Mouse (Mus musculus) forebrain, embryonic 10.5 days (tissue): Measurements from ENCODE around the gene Hap1. TPM values are rescaled to one million over a fixed set of nuclear protein-coding genes. Genes with fewer than 3 reads are reported as not detected.
A peak's percentile ranks its signal among the peaks of the same experiment; 100 is the strongest.
"Not testable (repeated sequence)": the region's sequence is repeated elsewhere in the genome, so short reads cannot be mapped to it uniquely, and the experiment has no call there.

Experiments
- DNase-seq: peaks from one replicate; pipeline ENCODE4 v3.0.0-alpha.2; 2017; ENCODE audit warnings: low spot score; ENCODE audit errors: extremely low spot score
- H3K27ac ChIP-seq: fragments of 300-500 bp; sonication (generic); 2 replicates; pipeline ENCODE4 v1.5.1; 2016; ENCODE audit warnings: mild to moderate bottlenecking
- H3K27me3 ChIP-seq: fragments of 300-500 bp; sonication (generic); 2 replicates; pipeline ENCODE4 v1.6.1; 2016; ENCODE audit warnings: mild to moderate bottlenecking; ENCODE audit not compliant: poor library complexity, severe bottlenecking
- H3K36me3 ChIP-seq: fragments of 300-500 bp; sonication (generic); replicated peaks from 2 replicates; pipeline ENCODE4 v1.6.1; 2016; ENCODE audit warnings: mild to moderate bottlenecking, moderate library complexity
- H3K4me1 ChIP-seq: fragments of 300-500 bp; sonication (generic); 2 replicates; pipeline ENCODE4 v1.6.1; 2016
- H3K4me3 ChIP-seq: fragments of 300-500 bp; sonication (generic); 2 replicates; pipeline ENCODE4 v1.5.1; 2016; ENCODE audit warnings: mild to moderate bottlenecking, moderate library complexity
- H3K9me3 ChIP-seq: fragments of 300-500 bp; sonication (generic); 2 replicates; pipeline ENCODE4 v1.6.1; 2016; ENCODE audit warnings: mild to moderate bottlenecking, moderate library complexity
- WGBS: fragments of 180-500 bp; shearing (Covaris S2); methylation state at CpG from one replicate; pipeline ENCODE4 v1.1.7; 2016; 5-methylcytosine and 5-hydroxymethylcytosine counted together
- polyA plus RNA-seq: library from polyadenylated mRNA; unstranded; fragments of >200 nt; fragmentation: Nextera tagmentation; extraction: Ambion mirVana; gene quantifications from 2 replicates; pipeline ENCODE4 v1.2.1, GENCODE M21; 2016

Hap1 gene
- polyA plus RNA-seq, 1 experiment from 2014 or later = 46.7 TPM

DNA sequence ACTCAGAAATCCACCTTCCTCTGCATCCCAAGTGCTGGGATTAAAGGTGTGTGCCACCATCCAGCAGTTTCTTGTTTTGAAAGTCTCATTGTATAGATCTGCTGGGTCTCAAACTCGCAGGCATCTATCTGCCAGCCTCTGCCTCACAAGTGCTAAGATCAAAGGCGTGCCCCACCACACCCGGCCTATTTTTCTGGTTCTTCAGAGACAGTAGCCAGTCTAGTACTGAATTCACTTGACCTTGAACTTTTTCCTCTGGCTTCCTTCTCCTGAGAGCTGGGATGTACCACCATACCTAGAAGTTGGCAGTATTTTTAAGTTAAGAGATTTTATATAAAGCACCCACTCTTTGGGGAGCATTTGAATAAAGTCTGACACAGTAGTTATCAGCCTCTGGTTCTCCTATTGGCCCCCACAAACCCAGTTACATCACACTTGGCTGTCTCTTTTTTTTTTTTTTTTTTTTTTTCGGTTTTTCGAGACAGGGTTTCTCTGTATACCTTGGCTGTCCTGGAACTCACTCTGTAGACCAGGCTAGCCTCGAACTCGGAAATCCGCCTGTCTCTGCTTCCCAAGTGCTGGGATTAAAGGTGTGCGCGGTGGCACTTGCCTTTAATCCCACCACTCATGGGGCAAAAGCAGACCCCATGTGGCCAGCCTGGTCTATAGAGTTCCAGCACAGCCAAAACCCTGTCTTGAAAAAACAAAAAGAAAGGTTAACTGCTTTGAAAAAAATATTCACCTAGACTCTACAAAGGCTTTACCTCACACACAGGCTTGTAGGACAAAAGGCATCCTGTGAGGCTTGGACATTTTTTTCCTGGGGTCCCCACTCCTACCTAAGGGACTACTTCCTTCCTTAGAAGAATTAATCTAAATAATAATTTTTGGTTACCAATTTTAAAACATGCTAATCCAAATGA is 37.1 kb downstream of the Hap1 start:
- no peaks in the 10 kb centered on the region for H3K9me3 ChIP-seq
- WGBS = 91% methylated on average over 10 of the region's 10 CpGs
- H3K27me3 ChIP-seq = no peaks in the 10 kb centered on the region
- peaks cover 28% of the 10 kb centered on the region for H3K36me3 ChIP-seq
- no peak for DNase-seq
- peaks cover 11% of the 10 kb centered on the region for H3K4me1 ChIP-seq
- H3K4me3 ChIP-seq = peak overlapping the region; percentile 65
- peak overlapping the region; percentile 96 for H3K27ac ChIP-seq

GRCm38 (mm10) chr11:100317826-100318380 is 38.0 kb downstream of the Hap1 start:
- H3K36me3 ChIP-seq = peaks cover 26% of the 10 kb centered on the region
- H3K4me3 ChIP-seq = no peak overlapping the region
- no peaks in the 10 kb centered on the region for H3K27me3 ChIP-seq
- H3K4me1 ChIP-seq = peaks cover 11% of the 10 kb centered on the region
- H3K9me3 ChIP-seq = no peaks in the 10 kb centered on the region
- H3K27ac ChIP-seq = no peak overlapping the region
- WGBS = 84% methylated on average over 6 of the region's 6 CpGs
- DNase-seq = no peak

- no peak overlapping the region for H3K27ac ChIP-seq
- no peaks in the 10 kb centered on the region for H3K27me3 ChIP-seq
- no peak overlapping the region for H3K4me3 ChIP-seq
- peaks cover 2% of the 10 kb centered on the region; the same call in 1 of the 2 replicates for H3K36me3 ChIP-seq
- peaks cover 15% of the 10 kb centered on the region for H3K4me1 ChIP-seq
- H3K9me3 ChIP-seq = no peaks in the 10 kb centered on the region
- no peak for DNase-seq
- 93% methylated on average over 5 of the region's 5 CpGs for WGBS
These were observed 40.5 kb downstream of the Hap1 start for GRCm38 (mm10) chr11:100315439-100315838.

DNA sequence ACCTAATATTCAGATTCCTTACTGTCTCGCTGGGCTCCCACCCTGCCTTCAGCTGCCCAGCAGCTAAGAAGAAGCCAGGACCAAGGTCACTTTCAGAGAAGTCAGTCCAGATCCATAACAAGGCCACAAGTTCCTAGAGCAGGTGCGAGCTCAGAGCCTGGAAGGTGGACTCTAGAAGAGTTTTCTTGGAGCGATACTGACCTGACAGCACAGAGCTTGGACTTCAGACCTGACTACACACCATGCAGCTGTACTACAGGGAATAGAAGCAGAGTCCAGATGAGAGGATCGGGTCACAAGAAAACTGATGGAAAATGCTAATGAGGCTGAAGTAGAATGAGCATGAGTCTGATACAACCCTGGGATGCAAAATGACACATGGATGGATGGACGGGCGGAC is 42.5 kb downstream of the Hap1 start:
- no peak overlapping the region for H3K27ac ChIP-seq
- no peaks in the 10 kb centered on the region for H3K36me3 ChIP-seq
- peaks cover 8% of the 10 kb centered on the region for H3K4me1 ChIP-seq
- H3K27me3 ChIP-seq = no peaks in the 10 kb centered on the region
- no peaks in the 10 kb centered on the region for H3K9me3 ChIP-seq
- WGBS = 93% methylated on average over 6 of the region's 6 CpGs
- DNase-seq = no peak
- H3K4me3 ChIP-seq = no peak overlapping the region

DNA sequence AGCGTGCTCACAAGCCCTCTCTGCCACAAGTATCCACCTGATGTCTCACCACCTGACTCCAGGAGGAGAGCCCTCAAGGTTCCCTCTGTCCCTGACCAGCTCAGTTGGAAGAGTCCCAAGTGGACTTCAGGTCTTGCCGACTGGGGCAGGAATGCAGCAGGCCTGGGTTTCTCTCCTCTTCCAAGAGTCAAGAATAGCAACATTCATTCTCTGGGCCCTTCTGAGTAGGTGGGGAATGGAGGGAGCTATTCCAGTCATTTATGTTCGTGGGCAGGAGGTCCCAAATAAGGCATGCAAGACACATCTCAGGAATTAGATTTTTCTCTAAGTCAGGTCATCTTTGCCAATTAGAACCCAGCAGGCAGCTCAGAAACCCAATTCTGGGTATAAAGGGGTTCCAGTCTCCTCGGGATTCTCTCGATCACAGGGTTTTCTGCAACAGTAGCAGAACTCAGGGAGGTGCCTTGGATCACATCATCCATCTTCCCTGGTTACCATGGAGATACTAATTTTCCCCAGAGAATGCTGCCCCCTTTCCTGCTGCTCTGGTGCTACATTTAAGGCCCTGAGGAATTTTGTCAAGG is 43.7 kb downstream of the Hap1 start:
- H3K36me3 ChIP-seq = no peaks in the 10 kb centered on the region
- H3K4me3 ChIP-seq = no peak overlapping the region
- DNase-seq = no peak
- WGBS = 51% methylated on average over 5 of the region's 5 CpGs
- H3K27me3 ChIP-seq = no peaks in the 10 kb centered on the region
- no peaks in the 10 kb centered on the region for H3K9me3 ChIP-seq
- peaks cover 8% of the 10 kb centered on the region for H3K4me1 ChIP-seq
- no peak overlapping the region for H3K27ac ChIP-seq

DNA sequence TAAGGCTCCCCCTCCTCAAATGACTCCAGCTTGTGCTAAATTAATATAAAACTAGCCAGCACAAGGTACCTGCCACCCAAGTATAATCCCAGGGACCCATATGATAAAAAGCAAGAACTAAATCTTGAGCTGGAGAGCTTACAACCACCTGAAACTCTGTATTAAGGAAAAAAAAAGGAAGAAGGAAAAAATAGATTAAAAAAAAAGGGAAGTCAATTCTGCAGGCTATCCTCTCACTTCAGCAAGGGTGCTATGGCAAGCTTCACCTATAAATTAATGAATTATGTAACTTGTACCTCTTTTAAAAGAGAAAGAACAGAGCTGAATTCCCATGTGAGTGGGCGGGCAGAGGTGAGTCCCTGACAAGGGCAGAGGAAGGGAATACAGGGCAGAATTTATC is 44.3 kb downstream of the Hap1 start:
- Histone ChIP-seq H3K4me3 (no peak overlapping the region), H3K36me3 (no peaks in the 10 kb centered on the region), H3K27me3 (no peaks in the 10 kb centered on the region), H3K4me1 (peaks cover 8% of the 10 kb centered on the region), H3K27ac (no peak overlapping the region), H3K9me3 (no peaks in the 10 kb centered on the region)
- no peak for DNase-seq
- WGBS = 77% methylated on average over 1 of the region's 1 CpGs

DNA sequence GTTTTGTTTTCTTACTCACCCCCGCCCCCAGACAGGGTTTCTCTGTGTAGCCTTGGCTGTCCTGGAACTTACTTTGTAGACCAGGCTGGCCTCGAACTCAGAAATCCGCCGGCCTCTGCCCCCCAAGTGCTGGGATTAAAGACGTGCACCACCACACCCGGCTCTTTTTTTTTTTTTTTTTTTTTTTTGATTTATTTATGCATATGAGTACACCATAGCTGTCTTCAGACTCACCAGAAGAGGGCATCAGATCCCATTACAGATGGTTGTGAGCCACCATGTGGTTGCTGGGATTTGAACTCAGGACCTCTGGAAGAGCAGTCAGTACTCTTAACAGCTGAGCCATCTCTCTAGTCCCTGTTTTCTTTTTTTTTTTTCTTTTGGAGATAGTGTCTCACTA is 47.3 kb downstream of the Hap1 start:
- not testable (repeated sequence) for DNase-seq, H3K4me3 ChIP-seq, H3K27me3 ChIP-seq, H3K9me3 ChIP-seq, H3K27ac ChIP-seq, H3K36me3 ChIP-seq, H3K4me1 ChIP-seq
- 82% methylated on average over 6 of the region's 6 CpGs for WGBS

DNA sequence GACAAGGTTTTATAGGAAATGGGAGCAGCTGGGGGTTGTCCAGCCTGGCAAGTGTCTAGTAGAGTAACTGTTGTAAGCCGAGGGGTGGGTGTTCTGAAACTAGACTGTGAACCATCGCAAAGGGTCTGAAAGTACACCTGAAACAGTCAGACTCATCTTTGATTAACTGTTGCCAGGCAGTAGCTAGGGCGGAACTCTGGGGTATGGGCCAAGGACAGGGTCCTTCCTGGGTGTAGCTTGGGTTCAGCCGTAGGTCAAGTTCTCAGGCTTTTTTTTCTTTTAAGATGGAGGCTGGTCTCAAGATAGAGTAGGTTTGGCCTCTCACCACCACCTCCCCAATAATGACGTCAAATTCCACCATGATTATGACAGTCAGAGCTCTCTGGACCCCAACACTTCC is 48.0 kb downstream of the Hap1 start:
- H3K4me3 ChIP-seq = no peak overlapping the region
- H3K36me3 ChIP-seq = no peaks in the 10 kb centered on the region
- no peak for DNase-seq
- H3K4me1 ChIP-seq = peaks cover 8% of the 10 kb centered on the region
- WGBS = 93% methylated on average over 5 of the region's 5 CpGs
- no peak overlapping the region for H3K27ac ChIP-seq
- no peaks in the 10 kb centered on the region for H3K9me3 ChIP-seq
- H3K27me3 ChIP-seq = no peaks in the 10 kb centered on the region

- 88% methylated on average over 5 of the region's 5 CpGs for WGBS
- Histone ChIP-seq H3K36me3 (no peaks in the 10 kb centered on the region), H3K4me3 (no peak overlapping the region), H3K4me1 (peaks cover 6% of the 10 kb centered on the region), H3K27ac (no peak overlapping the region), H3K9me3 (no peaks in the 10 kb centered on the region), H3K27me3 (peaks cover 11% of the 10 kb centered on the region; the same call in 1 of the 2 replicates)
- DNase-seq = no peak
These were observed 54.6 kb downstream of the Hap1 start for GRCm38 (mm10) chr11:100301292-100301691.

GRCm38 (mm10) chr11:100300293-100300692 is 55.6 kb downstream of the Hap1 start:
- Histone ChIP-seq H3K36me3 (no peaks in the 10 kb centered on the region), H3K27ac (no peak overlapping the region), H3K9me3 (no peaks in the 10 kb centered on the region), H3K4me3 (no peak overlapping the region), H3K4me1 (peaks cover 6% of the 10 kb centered on the region), H3K27me3 (peaks cover 11% of the 10 kb centered on the region; the same call in 1 of the 2 replicates)
- WGBS = 12% methylated on average over 5 of the region's 5 CpGs
- peak; percentile 74 for DNase-seq

- peak overlapping the region; percentile 28; the same call in 1 of the 2 replicates for H3K4me3 ChIP-seq
- WGBS = 21% methylated on average over 18 of the region's 18 CpGs
These were observed 57.5 kb downstream of the Hap1 start for GRCm38 (mm10) chr11:100298274-100299036.

DNA sequence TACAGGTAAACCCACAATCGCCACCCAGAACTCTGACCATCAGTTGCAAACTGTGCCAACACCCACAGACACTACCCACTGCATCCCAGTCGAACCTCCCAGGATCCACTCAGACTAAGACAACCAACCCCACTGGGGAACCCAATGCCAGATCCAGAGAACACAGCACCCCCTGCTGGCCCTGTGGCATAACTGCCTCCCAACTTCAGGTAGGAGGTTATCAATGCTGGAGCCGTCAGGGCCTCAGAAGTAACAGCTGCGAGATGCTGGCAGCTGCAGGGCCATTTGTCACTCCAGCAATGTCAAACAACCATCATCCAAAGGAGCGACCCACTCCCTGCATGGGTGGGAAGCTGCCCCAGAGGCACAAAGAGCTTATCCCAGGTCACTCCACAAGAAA is 58.1 kb downstream of the Hap1 start:
- peak overlapping the region; percentile 28; the same call in 1 of the 2 replicates for H3K4me3 ChIP-seq
- no peaks in the 10 kb centered on the region for H3K36me3 ChIP-seq
- H3K27me3 ChIP-seq = peaks cover 11% of the 10 kb centered on the region; the same call in 1 of the 2 replicates
- H3K4me1 ChIP-seq = peaks cover 16% of the 10 kb centered on the region
- WGBS = 42% methylated on average over 5 of the region's 5 CpGs
- DNase-seq = no peak
- H3K9me3 ChIP-seq = no peaks in the 10 kb centered on the region
- no peak overlapping the region for H3K27ac ChIP-seq

More at GRCm38 (mm10) chr11:100298274-100299036, 57.5 kb downstream of the Hap1 start:
- Histone ChIP-seq H3K9me3 (no peaks in the 10 kb centered on the region), H3K27me3 (peaks cover 11% of the 10 kb centered on the region; the same call in 1 of the 2 replicates), H3K27ac (no peak overlapping the region), H3K36me3 (no peaks in the 10 kb centered on the region), H3K4me1 (peaks cover 12% of the 10 kb centered on the region)
- DNase-seq = peak; percentile 83
